Mouse (Mus musculus): ENCODE measurements at regions not wholly inside any gene's neighbourhood (a gene's known extent, or its start where the extent isn't known, plus 50 kb on each side); places are given as distances from the start of the nearest gene placed in this dataset.

- no peak for DNase-seq (ENCODE audit: low spot score)
- H3K9me3 ChIP-seq (ENCODE audit: control insufficient read depth, low read length), result no peaks in the 10 kb centered on the region
- H3K4me1 ChIP-seq (ENCODE audit: control insufficient read depth, insufficient read depth, low read length), result no peaks in the 10 kb centered on the region
- H3K4me3 ChIP-seq (ENCODE audit: low read depth, low read length), result no peak overlapping the region
- ATAC-seq (ENCODE audit: insufficient number of reproducible peaks, low FRiP score, low TSS enrichment, low read depth), result no peak
- H3K36me3 ChIP-seq (ENCODE audit: control insufficient read depth, insufficient read depth, low read length), result no peaks in the 10 kb centered on the region
- H3K9ac ChIP-seq (ENCODE audit: low read length), result no peak overlapping the region
- H3K4me2 ChIP-seq (ENCODE audit: low read depth, severe bottlenecking), result no peak overlapping the region
- H3K27me3 ChIP-seq (ENCODE audit: control insufficient read depth, insufficient read depth, low read length), result no peaks in the 10 kb centered on the region
- H3K27ac ChIP-seq (replicated peaks; ENCODE audit: low read depth, low read length), result no peak overlapping the region
These were observed 65.0 kb downstream of the Atxn7l3b start for GRCm38 (mm10) chr10:112863808-112864207.

- no peak for DNase-seq (ENCODE audit: low spot score)
- WGBS, result 55% methylated on average over 2 of the region's 2 CpGs
These were observed 65.4 kb downstream of the Atxn7l3b start for GRCm38 (mm10) chr10:112863375-112863774.

GRCm38 (mm10) chr10:112851997-112852396 lies 76.8 kb downstream of the Atxn7l3b start:
- no peaks in the 10 kb centered on the region for H3K36me3 ChIP-seq (ENCODE audit: control insufficient read depth, insufficient read depth, low read length)
- WGBS, result 72% methylated on average over 1 of the region's 1 CpGs
- no peak overlapping the region for H3K4me3 ChIP-seq (ENCODE audit: low read depth, low read length)
- no peak overlapping the region for H3K9ac ChIP-seq (ENCODE audit: low read length)
- DNase-seq (ENCODE audit: low spot score) (no peak), ATAC-seq (ENCODE audit: insufficient number of reproducible peaks, low FRiP score, low TSS enrichment, low read depth) (no peak)
- H3K27me3 ChIP-seq (ENCODE audit: control insufficient read depth, insufficient read depth, low read length), result no peaks in the 10 kb centered on the region
- H3K4me2 ChIP-seq (ENCODE audit: low read depth, severe bottlenecking), result no peak overlapping the region
- no peak overlapping the region for H3K27ac ChIP-seq (replicated peaks; ENCODE audit: low read depth, low read length)
- no peaks in the 10 kb centered on the region for H3K4me1 ChIP-seq (ENCODE audit: control insufficient read depth, insufficient read depth, low read length)
- H3K9me3 ChIP-seq (ENCODE audit: control insufficient read depth, low read length), result no peaks in the 10 kb centered on the region

More at GRCm38 (mm10) chr10:112863375-112863774, 65.4 kb downstream of the Atxn7l3b start:
- no peaks in the 10 kb centered on the region for H3K36me3 ChIP-seq (ENCODE audit: control insufficient read depth, insufficient read depth, low read length)
- no peak overlapping the region for H3K27ac ChIP-seq (replicated peaks; ENCODE audit: low read depth, low read length)
- no peak overlapping the region for H3K4me3 ChIP-seq (ENCODE audit: low read depth, low read length)
- no peak overlapping the region for H3K9ac ChIP-seq (ENCODE audit: low read length)
- no peak for ATAC-seq (ENCODE audit: insufficient number of reproducible peaks, low FRiP score, low TSS enrichment, low read depth)
- H3K4me2 ChIP-seq (ENCODE audit: low read depth, severe bottlenecking), result no peak overlapping the region
- no peaks in the 10 kb centered on the region for H3K4me1 ChIP-seq (ENCODE audit: control insufficient read depth, insufficient read depth, low read length)
- H3K27me3 ChIP-seq (ENCODE audit: control insufficient read depth, insufficient read depth, low read length), result no peaks in the 10 kb centered on the region
- H3K9me3 ChIP-seq (ENCODE audit: control insufficient read depth, low read length), result no peaks in the 10 kb centered on the region

GRCm38 (mm10) chr10:112846225-112846624 lies 82.6 kb downstream of the Atxn7l3b start:
- Histone ChIP-seq H3K9ac (ENCODE audit: low read length) (no peak overlapping the region), H3K36me3 (ENCODE audit: control insufficient read depth, insufficient read depth, low read length) (no peaks in the 10 kb centered on the region), H3K4me1 (ENCODE audit: control insufficient read depth, insufficient read depth, low read length) (no peaks in the 10 kb centered on the region), H3K9me3 (ENCODE audit: control insufficient read depth, low read length) (no peaks in the 10 kb centered on the region), H3K27ac (replicated peaks; ENCODE audit: low read depth, low read length) (no peak overlapping the region), H3K4me3 (ENCODE audit: low read depth, low read length) (no peak overlapping the region), H3K4me2 (ENCODE audit: low read depth, severe bottlenecking) (no peak overlapping the region), H3K27me3 (ENCODE audit: control insufficient read depth, insufficient read depth, low read length) (no peaks in the 10 kb centered on the region)
- ATAC-seq (ENCODE audit: insufficient number of reproducible peaks, low FRiP score, low TSS enrichment, low read depth) (no peak), DNase-seq (ENCODE audit: low spot score) (no peak)
- 74% methylated on average over 1 of the region's 1 CpGs for WGBS

- WGBS, result 74% methylated on average over 11 of the region's 11 CpGs
- no peak overlapping the region for H3K9ac ChIP-seq (ENCODE audit: low read length)
These were observed 91.3 kb downstream of the Atxn7l3b start for GRCm38 (mm10) chr10:112837400-112838035.

GRCm38 (mm10) chr10:112835970-112836369 lies 92.8 kb downstream of the Atxn7l3b start:
- WGBS, result 88% methylated on average over 9 of the region's 9 CpGs
- no peak overlapping the region for H3K9ac ChIP-seq (ENCODE audit: low read length)
- DNase-seq (ENCODE audit: low spot score) (no peak), ATAC-seq (ENCODE audit: insufficient number of reproducible peaks, low FRiP score, low TSS enrichment, low read depth) (no peak)
- no peak overlapping the region for H3K4me2 ChIP-seq (ENCODE audit: low read depth, severe bottlenecking)
- no peak overlapping the region for H3K27ac ChIP-seq (replicated peaks; ENCODE audit: low read depth, low read length)
- no peaks in the 10 kb centered on the region for H3K27me3 ChIP-seq (ENCODE audit: control insufficient read depth, insufficient read depth, low read length)
- no peaks in the 10 kb centered on the region for H3K4me1 ChIP-seq (ENCODE audit: control insufficient read depth, insufficient read depth, low read length)
- no peaks in the 10 kb centered on the region for H3K36me3 ChIP-seq (ENCODE audit: control insufficient read depth, insufficient read depth, low read length)
- no peak overlapping the region for H3K4me3 ChIP-seq (ENCODE audit: low read depth, low read length)
- H3K9me3 ChIP-seq (ENCODE audit: control insufficient read depth, low read length), result no peaks in the 10 kb centered on the region

More at GRCm38 (mm10) chr10:112837400-112838035, 91.3 kb downstream of the Atxn7l3b start:
- DNase-seq (ENCODE audit: low spot score) (no peak), ATAC-seq (ENCODE audit: insufficient number of reproducible peaks, low FRiP score, low TSS enrichment, low read depth) (no peak)
- no peaks in the 10 kb centered on the region for H3K4me1 ChIP-seq (ENCODE audit: control insufficient read depth, insufficient read depth, low read length)
- no peaks in the 10 kb centered on the region for H3K9me3 ChIP-seq (ENCODE audit: control insufficient read depth, low read length)
- no peak overlapping the region for H3K4me3 ChIP-seq (ENCODE audit: low read depth, low read length)
- H3K27ac ChIP-seq (replicated peaks; ENCODE audit: low read depth, low read length), result no peak overlapping the region
- H3K27me3 ChIP-seq (ENCODE audit: control insufficient read depth, insufficient read depth, low read length), result no peaks in the 10 kb centered on the region
- H3K4me2 ChIP-seq (ENCODE audit: low read depth, severe bottlenecking), result no peak overlapping the region
- no peaks in the 10 kb centered on the region for H3K36me3 ChIP-seq (ENCODE audit: control insufficient read depth, insufficient read depth, low read length)

- DNase-seq (ENCODE audit: low spot score), result no peak
- no peak overlapping the region for H3K9ac ChIP-seq (ENCODE audit: low read length)
- no peak overlapping the region for H3K27ac ChIP-seq (replicated peaks; ENCODE audit: low read depth, low read length)
- no peaks in the 10 kb centered on the region for H3K36me3 ChIP-seq (ENCODE audit: control insufficient read depth, insufficient read depth, low read length)
- H3K4me2 ChIP-seq (ENCODE audit: low read depth, severe bottlenecking), result no peak overlapping the region
- H3K9me3 ChIP-seq (ENCODE audit: control insufficient read depth, low read length), result no peaks in the 10 kb centered on the region
- no peaks in the 10 kb centered on the region for H3K4me1 ChIP-seq (ENCODE audit: control insufficient read depth, insufficient read depth, low read length)
- no peak for ATAC-seq (ENCODE audit: insufficient number of reproducible peaks, low FRiP score, low TSS enrichment, low read depth)
- H3K4me3 ChIP-seq (ENCODE audit: low read depth, low read length), result no peak overlapping the region
- 73% methylated on average over 8 of the region's 8 CpGs for WGBS
- no peaks in the 10 kb centered on the region for H3K27me3 ChIP-seq (ENCODE audit: control insufficient read depth, insufficient read depth, low read length)
These were observed 93.3 kb downstream of the Atxn7l3b start for GRCm38 (mm10) chr10:112835508-112835907.

- no peak overlapping the region for H3K27ac ChIP-seq (replicated peaks; ENCODE audit: low read depth, low read length)
- H3K36me3 ChIP-seq (ENCODE audit: control insufficient read depth, insufficient read depth, low read length), result no peaks in the 10 kb centered on the region
- H3K9ac ChIP-seq (ENCODE audit: low read length), result no peak overlapping the region
- WGBS, result 59% methylated on average over 1 of the region's 1 CpGs
- ATAC-seq (ENCODE audit: insufficient number of reproducible peaks, low FRiP score, low TSS enrichment, low read depth) (no peak), DNase-seq (ENCODE audit: low spot score) (no peak)
- no peaks in the 10 kb centered on the region for H3K27me3 ChIP-seq (ENCODE audit: control insufficient read depth, insufficient read depth, low read length)
- H3K9me3 ChIP-seq (ENCODE audit: control insufficient read depth, low read length), result no peaks in the 10 kb centered on the region
- no peak overlapping the region for H3K4me2 ChIP-seq (ENCODE audit: low read depth, severe bottlenecking)
- H3K4me1 ChIP-seq (ENCODE audit: control insufficient read depth, insufficient read depth, low read length), result no peaks in the 10 kb centered on the region
- H3K4me3 ChIP-seq (ENCODE audit: low read depth, low read length), result no peak overlapping the region
These were observed 118.6 kb downstream of the Atxn7l3b start for GRCm38 (mm10) chr10:112810181-112810580.

- H3K27me3 ChIP-seq (ENCODE audit: control insufficient read depth, insufficient read depth, low read length), result no peaks in the 10 kb centered on the region
- H3K36me3 ChIP-seq (ENCODE audit: control insufficient read depth, insufficient read depth, low read length), result no peaks in the 10 kb centered on the region
- H3K9ac ChIP-seq (ENCODE audit: low read length), result no peak overlapping the region
- H3K9me3 ChIP-seq (ENCODE audit: control insufficient read depth, low read length), result no peaks in the 10 kb centered on the region
- ATAC-seq (ENCODE audit: insufficient number of reproducible peaks, low FRiP score, low TSS enrichment, low read depth), result no peak
- H3K4me1 ChIP-seq (ENCODE audit: control insufficient read depth, insufficient read depth, low read length), result no peaks in the 10 kb centered on the region
- no peak overlapping the region for H3K4me2 ChIP-seq (ENCODE audit: low read depth, severe bottlenecking)
- no peak overlapping the region for H3K4me3 ChIP-seq (ENCODE audit: low read depth, low read length)
- WGBS, result 51% methylated on average over 6 of the region's 6 CpGs
- no peak overlapping the region for H3K27ac ChIP-seq (replicated peaks; ENCODE audit: low read depth, low read length)
- no peak for DNase-seq (ENCODE audit: low spot score)
These were observed 125.2 kb downstream of the Atxn7l3b start for GRCm38 (mm10) chr10:112803557-112803956.
